Mouse (Mus musculus) heart, adult 2 months (tissue): ENCODE measurements around the gene Immt. TPM values are rescaled to one million over a fixed set of nuclear protein-coding genes. Genes with fewer than 3 reads are reported as not detected.
A peak's percentile ranks its signal among the peaks of the same experiment; 100 is the strongest.
"Not testable (repeated sequence)": the region's sequence is repeated elsewhere in the genome, so short reads cannot be mapped to it uniquely, and the experiment has no call there.

ENCODE experiments used
- DNase-seq, 2 experiments: peaks; one replicate each; pipeline ENCODE4 v3.0.0; 2021
- H3K27ac ChIP-seq: fragments of 200-600 bp; 2 replicates; pipeline ENCODE4 v1.8.1; 2022
- H3K27me3 ChIP-seq: fragments of 200-500 bp; 2 replicates; pipeline ENCODE4 v1.6.1; 2012; ENCODE audit warnings: mild to moderate bottlenecking, low read length, inconsistent platforms, mixed read lengths; ENCODE audit not compliant: control insufficient read depth, insufficient read depth
- H3K36me3 ChIP-seq: fragments of 200-500 bp; 2 replicates; pipeline ENCODE4 v1.6.1; 2012; ENCODE audit warnings: low read length, inconsistent platforms; ENCODE audit not compliant: control insufficient read depth, insufficient read depth
- H3K4me1 ChIP-seq: fragments of 200-500 bp; 2 replicates; pipeline ENCODE4 v1.6.1; 2011; ENCODE audit warnings: low read length; ENCODE audit not compliant: control insufficient read depth, insufficient read depth
- H3K4me3 ChIP-seq: fragments of 200-600 bp; 2 replicates; pipeline ENCODE4 v1.8.1; 2022
- H3K79me2 ChIP-seq: fragments of 200-500 bp; replicated peaks from 2 replicates; pipeline ENCODE4 v1.6.1; 2012; ENCODE audit warnings: mild to moderate bottlenecking, inconsistent platforms, low read length, moderate library complexity, mixed read lengths; ENCODE audit not compliant: control insufficient read depth, insufficient read depth
- H3K9ac ChIP-seq: fragments of 200-500 bp; 2 replicates; pipeline ENCODE4 v1.6.1; 2012; ENCODE audit warnings: low read depth, mild to moderate bottlenecking, control low read depth, inconsistent platforms, low read length, mixed read lengths
- CTCF ChIP-seq: fragments of 200-600 bp; IDR thresholded peaks from 2 replicates; pipeline ENCODE4 v1.8.1; 2022; ENCODE audit warnings: antibody characterized with exemption, mild to moderate bottlenecking, moderate library complexity
- EP300 ChIP-seq: fragments of 200-500 bp; IDR thresholded peaks from 2 replicates; pipeline ENCODE4 v1.6.1; 2011; ENCODE audit warnings: low read depth, low read length, control low read depth; ENCODE audit not compliant: insufficient read depth
- POLR2A ChIP-seq: fragments of 200-500 bp; IDR thresholded peaks from 2 replicates; pipeline ENCODE4 v1.6.1; 2011; ENCODE audit warnings: mild to moderate bottlenecking, low read depth, low read length, control low read depth; ENCODE audit not compliant: insufficient read depth
- WGBS: fragments of 180-500 bp; shearing (Covaris S2); methylation state at CpG from one replicate; pipeline ENCODE4 v1.1.7; 2018; 5-methylcytosine and 5-hydroxymethylcytosine counted together
- intact Hi-C: fragments of 180-260 bp; cut with DNase I; formaldehyde crosslinking; loops from one replicate; pipeline ENCODE4 v1.15.1; 2025
- polyA plus RNA-seq: library from polyadenylated mRNA; depleted of rRNA; stranded (reverse); fragments of >200 nt; gene quantifications from 2 replicates; pipeline ENCODE4 v1.2.3, GENCODE M21; 2012
- total RNA-seq, 2 experiments: library from RNA; stranded (reverse); gene quantifications; 2 replicates each; pipeline ENCODE4 v1.2.3; 2021

Gene Immt
- total and polyA plus RNA-seq, 3 experiments, result 174 to 624 (median 552) TPM

DNA sequence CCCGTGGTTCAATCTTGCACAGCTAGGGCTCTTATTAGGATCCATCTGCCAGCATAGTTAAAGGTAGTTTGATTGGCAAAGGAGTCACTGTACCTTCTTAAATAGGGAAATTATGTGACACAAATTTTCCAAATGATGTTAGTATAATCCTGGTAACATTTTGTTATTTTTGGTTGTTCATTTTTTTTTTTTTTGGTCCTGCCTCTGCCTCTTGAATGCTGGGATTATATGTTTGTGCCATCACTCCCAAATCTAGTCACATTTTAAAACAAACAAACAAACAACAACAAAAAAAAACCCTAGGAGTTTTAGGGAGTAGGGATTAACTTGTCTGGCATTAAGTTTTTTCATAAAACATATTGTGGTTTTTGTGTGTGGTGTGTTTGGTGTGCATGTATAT, 4.3 kb upstream of the Immt start, which contains the start of gene Mrpl35:
TSS of gene Mrpl35 (minus strand) at position 101 of the 400 bp plus-strand sequence.
- Histone ChIP-seq H3K27me3 (no peaks in the 10 kb centered on the region), H3K4me3 (no peak within 1 kb of the TSS), H3K36me3 (no peaks in the 10 kb centered on the region; the same call in 1 of the 2 replicates), H3K9ac (no peak within 1 kb of the TSS), H3K4me1 (peaks cover 1% of the 10 kb centered on the region), H3K27ac (no peak within 1 kb of the TSS), H3K79me2 (no peaks in the 10 kb centered on the region)
- 10% methylated on average over 1 of the region's 1 CpGs for WGBS
- intact Hi-C loops, result no loop called here
- TF ChIP-seq CTCF (no peak), EP300 (no peak), POLR2A (no peak)
- no peak for DNase-seq

DNA sequence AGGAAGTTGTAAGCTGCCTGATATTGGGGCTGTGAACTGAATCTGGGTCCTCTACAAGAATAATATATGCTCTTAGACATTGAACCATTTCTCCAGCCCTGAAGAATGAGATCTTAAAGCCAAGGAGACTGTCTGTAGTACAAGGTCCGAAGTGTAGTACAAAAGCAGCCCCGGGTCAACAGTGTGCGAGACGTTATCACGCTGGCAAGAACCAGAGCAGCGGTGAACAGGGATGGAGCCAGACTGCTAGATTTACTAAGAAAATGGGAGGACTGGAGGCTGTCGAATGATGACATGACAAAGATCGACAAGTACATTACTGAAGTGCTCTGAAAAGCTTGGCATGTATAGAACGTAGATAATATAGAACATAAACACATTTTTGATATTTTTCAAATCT, 1.4 kb upstream of the Immt start:
- no peak overlapping the region for H3K9ac ChIP-seq
- TF ChIP-seq EP300, result no peak
- TF ChIP-seq POLR2A, result no peak
- no peak for TF ChIP-seq CTCF
- peaks cover 7% of the 10 kb centered on the region for H3K36me3 ChIP-seq
- H3K27me3 ChIP-seq, result no peaks in the 10 kb centered on the region
- no peak overlapping the region for H3K27ac ChIP-seq
- no peaks in the 10 kb centered on the region for H3K79me2 ChIP-seq
- WGBS, result 84% methylated on average over 9 of the region's 9 CpGs
- intact Hi-C loops, result no loop called here
- no peak overlapping the region for H3K4me3 ChIP-seq
- no peak for DNase-seq
- peaks cover 1% of the 10 kb centered on the region; the same call in 1 of the 2 replicates for H3K4me1 ChIP-seq

DNA sequence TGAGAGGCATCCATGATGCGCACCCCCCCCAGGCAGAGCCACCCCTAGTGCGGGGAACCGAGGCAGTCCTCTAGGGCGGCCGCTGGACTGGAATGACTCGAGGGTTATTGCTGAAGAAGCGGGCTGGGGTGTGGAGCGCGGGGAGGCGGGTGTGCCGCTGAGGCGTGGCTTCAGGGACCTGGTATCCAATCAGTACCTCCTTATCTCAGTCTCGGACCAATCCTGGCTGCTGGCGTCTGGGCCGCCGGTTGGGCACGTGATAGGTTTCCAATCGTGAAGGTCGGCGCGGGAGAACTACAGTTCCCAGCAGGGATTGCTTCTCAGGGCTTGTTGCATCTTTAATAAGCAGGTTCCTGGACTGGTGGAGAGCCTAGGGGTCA, 440 bp downstream of the Immt start:
- peak; percentile 90 to 97 for DNase-seq
- Histone ChIP-seq H3K4me1 (peaks cover 1% of the 10 kb centered on the region; the same call in 1 of the 2 replicates), H3K9ac (peak overlapping the region; percentile 86), H3K27ac (peak overlapping the region; percentile 93), H3K79me2 (no peaks in the 10 kb centered on the region), H3K4me3 (peak overlapping the region; percentile 85), H3K36me3 (peaks cover 7% of the 10 kb centered on the region), H3K27me3 (no peaks in the 10 kb centered on the region)
- 0% methylated on average over 21 of the region's 21 CpGs for WGBS
- intact Hi-C loops, result loop anchor here (1.0 kb wide), 1 partner anchor 8 kb away; no protein-coding TSS in a partner anchor
- TF ChIP-seq EP300, result no peak
- TF ChIP-seq CTCF, result no peak
- peak; percentile 11; the same call in 1 of the 2 replicates for TF ChIP-seq POLR2A

DNA sequence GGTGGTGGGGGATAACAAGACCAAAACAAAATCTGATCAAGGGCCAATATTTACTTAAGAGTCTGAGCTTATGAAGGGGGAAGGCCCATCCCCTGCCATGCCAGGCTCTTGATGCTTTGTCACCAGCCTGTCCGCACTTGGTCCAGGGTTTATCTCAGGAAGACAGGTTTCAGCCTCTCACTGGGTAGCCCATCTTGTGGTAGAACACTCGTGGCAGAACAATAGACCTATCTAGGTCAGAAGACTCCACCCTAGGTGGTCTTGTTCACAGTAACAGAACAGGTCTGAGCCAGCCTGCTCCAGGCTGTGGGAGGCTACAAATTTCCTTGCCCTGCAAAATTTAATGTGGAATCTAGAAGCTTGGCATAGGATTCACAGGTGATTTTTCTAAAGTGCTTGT, 5.7 kb downstream of the Immt start:
- DNase-seq, result no peak
- TF ChIP-seq EP300 (no peak), CTCF (no peak), POLR2A (no peak)
- WGBS, result 52% methylated on average over 2 of the region's 2 CpGs
- peaks cover 1% of the 10 kb centered on the region for H3K4me1 ChIP-seq
- peaks cover 5% of the 10 kb centered on the region; the same call in 1 of the 2 replicates for H3K79me2 ChIP-seq
- no peak overlapping the region for H3K4me3 ChIP-seq
- peaks cover 7% of the 10 kb centered on the region for H3K36me3 ChIP-seq
- H3K9ac ChIP-seq, result no peak overlapping the region
- intact Hi-C loops, result no loop called here
- H3K27me3 ChIP-seq, result no peaks in the 10 kb centered on the region
- H3K27ac ChIP-seq, result no peak overlapping the region

DNA sequence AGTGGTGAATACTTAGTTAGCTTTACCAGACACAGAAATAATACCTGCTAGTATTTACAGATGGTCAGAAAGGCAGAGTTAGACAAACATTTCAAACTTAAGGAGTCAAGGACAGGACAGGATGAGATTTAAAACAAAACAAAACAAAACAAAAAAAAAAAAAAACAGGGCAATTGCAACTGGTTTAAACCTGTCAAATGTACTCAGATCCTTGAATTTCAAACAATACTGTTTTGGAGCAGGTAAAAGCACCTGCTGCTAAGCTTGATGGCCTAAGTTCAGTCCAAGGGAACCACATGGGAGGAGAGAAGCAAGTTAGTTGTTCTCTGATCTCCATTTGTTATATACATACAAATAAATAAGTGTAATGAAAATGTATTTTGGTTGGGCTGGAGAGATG, 8.7 kb downstream of the Immt start:
- TF ChIP-seq POLR2A (no peak), CTCF (no peak), EP300 (no peak)
- Histone ChIP-seq H3K36me3 (no peaks in the 10 kb centered on the region), H3K27me3 (no peaks in the 10 kb centered on the region), H3K4me1 (no peaks in the 10 kb centered on the region; the same call in 1 of the 2 replicates), H3K27ac (no peak overlapping the region), H3K4me3 (no peak overlapping the region), H3K9ac (no peak overlapping the region), H3K79me2 (peaks cover 5% of the 10 kb centered on the region; the same call in 1 of the 2 replicates)
- no peak for DNase-seq
- intact Hi-C loops, result no loop called here

DNA sequence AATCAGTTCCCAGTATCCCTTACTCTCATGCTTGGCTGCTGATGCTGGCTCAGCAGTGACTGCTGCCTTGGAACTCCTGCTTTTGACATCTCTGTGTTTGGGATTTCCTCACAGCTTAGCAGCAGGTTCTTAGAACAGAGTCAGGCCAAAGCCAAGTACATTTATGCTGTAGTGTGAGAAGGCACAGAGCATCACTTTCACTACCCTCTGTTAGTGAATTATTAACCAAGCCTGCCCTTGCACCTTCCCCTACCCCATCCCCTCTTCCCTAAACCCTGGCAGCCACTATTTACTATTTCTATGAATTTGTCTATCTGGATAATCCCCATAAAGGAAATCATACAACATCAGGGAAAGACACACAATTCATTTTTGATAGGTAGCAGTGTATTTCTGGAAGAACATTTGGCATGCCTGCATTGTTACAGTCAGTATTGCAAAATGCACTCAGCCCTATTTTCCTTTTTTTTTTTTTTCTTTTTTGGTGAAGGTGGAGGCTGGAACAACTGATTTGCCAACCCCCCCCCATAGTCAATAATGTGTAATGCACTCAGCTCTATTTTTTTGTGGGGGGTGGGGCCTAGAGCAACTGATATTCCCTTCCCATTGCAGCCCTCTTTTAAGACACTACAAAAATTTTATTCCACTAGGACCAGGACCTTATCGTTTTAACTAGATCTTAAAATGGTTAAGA, 9.6 kb downstream of the Immt start:
- Histone ChIP-seq H3K9ac (no peak overlapping the region), H3K4me1 (no peaks in the 10 kb centered on the region; the same call in 1 of the 2 replicates), H3K27me3 (no peaks in the 10 kb centered on the region), H3K4me3 (no peak overlapping the region), H3K79me2 (peaks cover 5% of the 10 kb centered on the region; the same call in 1 of the 2 replicates), H3K27ac (no peak overlapping the region), H3K36me3 (no peaks in the 10 kb centered on the region)
- intact Hi-C loops, result no loop called here
- DNase-seq, result no peak
- WGBS, result 97% methylated on average over 1 of the region's 1 CpGs
- TF ChIP-seq POLR2A (no peak), EP300 (no peak), CTCF (no peak)

DNA sequence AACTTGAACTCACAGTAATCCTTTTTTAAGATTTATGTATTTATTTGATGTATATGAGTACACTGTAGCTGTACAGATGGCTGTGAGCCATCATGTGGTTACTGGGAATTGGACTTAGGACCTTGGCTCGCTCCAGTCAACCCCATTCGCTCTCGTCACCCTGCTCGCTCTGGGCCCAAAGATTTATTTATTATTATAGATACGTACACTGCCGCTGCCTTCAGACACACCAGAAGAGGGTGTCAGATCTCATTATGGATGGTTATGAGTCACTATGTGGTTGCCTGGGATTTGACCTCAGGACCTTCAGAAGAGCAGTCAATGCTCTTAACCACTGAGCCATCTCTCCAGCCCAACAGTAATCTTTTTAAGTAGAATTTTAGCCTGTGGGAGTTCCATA, 15.8 kb downstream of the Immt start:
- H3K79me2 ChIP-seq, intact Hi-C loops, H3K27me3 ChIP-seq, H3K27ac ChIP-seq, H3K4me3 ChIP-seq, DNase-seq, H3K4me1 ChIP-seq, H3K9ac ChIP-seq, H3K36me3 ChIP-seq: not testable (repeated sequence)
- WGBS, result 96% methylated on average over 6 of the region's 6 CpGs
